Mouse (Mus musculus) heart, adult 8-10 months (tissue): ENCODE results near the gene Dop1b. TPM values are rescaled to one million over a fixed set of nuclear protein-coding genes. Genes with fewer than 3 reads are reported as not detected.
"Not testable (repeated sequence)": the region's sequence is repeated elsewhere in the genome, so short reads cannot be mapped to it uniquely, and the experiment has no call there.

Experiments used
- DNase-seq: peaks from one replicate; pipeline ENCODE4 v3.0.0; 2022; ENCODE audit warnings: low spot score
- total RNA-seq, 4 experiments: library from RNA; stranded (reverse); gene quantifications; 2 replicates each; pipeline ENCODE4 v1.2.4; 2022

Gene Dop1b
- total RNA-seq, 4 experiments from 2014 or later = 16.6 to 19.7 (median 16.8) TPM

- no peak for DNase-seq
Measured at GRCm38 (mm10) chr16:93795391-93795790, 83.7 kb downstream of the Dop1b start.

- DNase-seq = peak; percentile 15
Measured at GRCm38 (mm10) chr16:93797021-93797840, 85.5 kb downstream of the Dop1b start.

DNA sequence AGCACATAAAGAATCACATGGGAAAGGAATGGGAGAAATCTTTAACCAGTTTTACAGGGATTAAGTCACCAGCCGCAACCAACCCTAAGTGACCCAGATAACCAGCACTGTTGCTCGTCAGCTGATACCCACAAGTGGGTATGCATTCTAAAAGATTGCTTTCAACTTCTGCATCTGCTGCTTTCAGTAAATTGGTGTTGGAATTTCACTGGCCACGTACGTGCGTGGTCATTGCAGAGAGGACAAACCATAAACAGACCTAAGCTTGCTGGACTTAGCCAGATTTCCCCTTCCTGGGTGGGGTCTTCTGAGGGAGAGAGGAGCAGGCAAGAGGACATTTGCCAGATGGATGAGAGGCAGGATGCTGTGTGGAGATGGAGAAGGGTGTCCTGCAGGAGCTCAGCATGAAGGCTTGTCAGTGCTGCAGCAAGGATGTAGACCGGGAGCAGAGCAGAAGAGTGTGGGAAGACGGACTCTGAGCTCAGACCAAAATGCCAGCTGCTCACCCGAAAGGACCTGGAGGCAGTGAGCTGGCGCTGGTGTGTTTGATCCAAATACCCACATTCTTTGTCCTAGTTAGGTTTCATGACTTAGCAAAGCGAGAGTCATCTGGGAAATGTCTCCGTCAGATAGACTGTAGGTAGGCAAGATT lies 86.3 kb downstream of the Dop1b start:
- DNase-seq = no peak

- DNase-seq = no peak
Measured at GRCm38 (mm10) chr16:93798623-93799022, 86.9 kb downstream of the Dop1b start.

DNA sequence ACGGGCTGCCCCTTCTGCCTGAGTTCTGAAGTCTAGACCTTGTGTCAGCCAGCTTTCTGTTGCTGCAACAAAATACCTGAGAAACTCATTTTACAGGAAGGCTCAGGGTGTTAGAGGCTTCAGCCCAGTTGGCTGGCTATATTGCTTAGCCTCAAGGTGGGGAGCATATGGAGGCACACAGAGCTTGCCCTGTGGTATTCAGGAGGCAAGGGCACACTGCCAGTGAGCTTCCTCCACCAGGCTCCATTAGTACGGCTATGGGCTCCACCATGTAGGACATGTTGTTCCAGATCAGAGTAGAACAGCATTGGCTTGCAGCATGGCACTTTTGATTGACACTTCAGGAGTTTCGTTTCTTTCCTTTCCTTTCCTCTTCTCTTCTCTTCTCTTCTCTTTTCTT lies 87.4 kb downstream of the Dop1b start:
- DNase-seq = no peak

- no peak for DNase-seq
Measured at GRCm38 (mm10) chr16:93799936-93800335, 88.2 kb downstream of the Dop1b start.

GRCm38 (mm10) chr16:93807167-93807566 lies 95.5 kb downstream of the Dop1b start:
- DNase-seq = no peak

GRCm38 (mm10) chr16:93807961-93808554 lies 96.4 kb downstream of the Dop1b start:
- DNase-seq = peak; percentile 74

DNA sequence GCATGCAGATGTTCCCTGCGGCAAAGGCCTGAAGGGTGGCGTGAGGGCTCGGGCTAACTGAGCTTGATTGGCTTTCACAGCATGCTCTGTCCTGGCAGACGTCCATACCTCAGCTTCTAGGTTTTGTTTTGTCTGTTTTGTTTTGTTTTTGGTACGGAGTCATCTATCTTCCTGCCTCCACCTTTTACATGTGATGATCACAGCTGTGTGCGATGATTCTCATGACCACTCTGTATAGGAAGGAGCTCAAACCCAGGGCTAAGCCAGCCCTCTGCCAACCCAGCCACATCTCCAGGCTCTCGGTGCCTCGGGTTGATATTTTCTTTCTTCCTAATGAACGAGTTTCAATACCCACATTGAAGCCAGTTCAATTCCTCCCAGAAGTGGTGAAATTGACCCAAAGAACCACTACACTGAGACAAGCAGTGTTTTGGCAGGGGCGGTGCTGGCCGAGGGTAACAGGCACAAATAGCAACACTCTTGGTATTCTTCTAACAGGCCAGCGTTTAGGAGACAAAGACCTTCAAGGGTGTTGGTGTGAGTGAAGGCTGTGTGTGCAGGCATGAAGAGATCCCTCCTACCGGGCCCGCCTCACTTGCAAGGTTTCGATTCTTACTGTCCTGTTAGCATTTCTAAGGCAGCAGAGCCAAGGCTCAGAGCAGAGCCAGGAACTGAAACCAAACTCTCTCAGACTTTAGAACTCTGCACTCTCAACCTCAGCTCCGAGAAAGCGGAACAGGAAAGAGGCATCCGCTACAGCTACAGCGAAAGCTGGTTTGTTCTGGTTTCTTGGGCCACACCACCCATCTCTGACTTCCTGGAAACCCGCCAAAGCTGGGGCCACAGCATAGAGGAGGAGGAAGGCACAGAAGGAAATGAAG lies 104.4 kb downstream of the Dop1b start:
- peak; percentile 88 for DNase-seq

DNA sequence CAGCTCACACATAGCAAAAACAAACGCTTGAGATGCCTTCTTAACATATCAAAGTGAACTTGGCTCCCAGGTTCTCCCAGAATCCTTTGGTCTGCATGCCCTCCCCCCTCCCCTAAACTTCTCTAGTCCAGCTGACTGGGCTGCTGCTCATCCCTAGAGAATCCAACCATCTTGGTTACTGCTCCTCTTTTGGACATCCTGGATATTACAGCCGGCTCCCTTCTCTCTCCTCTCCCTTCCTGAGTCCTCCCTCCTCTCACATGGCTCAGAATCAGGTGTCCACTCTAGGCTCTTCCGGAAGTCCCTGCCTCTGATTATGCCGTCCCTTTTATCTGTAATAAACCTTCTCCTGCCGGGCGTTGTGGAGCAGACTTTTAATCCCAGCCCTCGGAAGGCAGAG lies 105.2 kb downstream of the Dop1b start:
- peak; percentile 19 for DNase-seq

DNA sequence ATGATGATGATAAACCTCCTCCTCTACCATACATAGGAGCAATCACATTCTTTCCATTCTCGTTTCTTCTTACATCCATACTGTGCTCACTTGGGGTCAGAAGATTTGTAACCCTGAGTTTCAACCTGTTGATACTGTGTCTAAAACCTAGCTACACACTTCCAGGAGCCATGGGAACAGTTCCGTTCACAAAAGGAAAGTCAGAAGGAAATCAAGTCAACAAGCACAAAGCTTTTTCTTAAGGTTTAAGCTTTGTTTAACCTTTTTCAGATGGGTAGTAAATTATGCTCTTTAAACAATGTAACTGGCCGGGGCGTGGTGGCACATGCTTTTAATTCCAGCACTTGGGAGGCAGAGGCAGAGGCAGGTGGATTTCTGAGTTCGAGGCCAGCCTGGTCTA lies 105.7 kb downstream of the Dop1b start:
- no peak for DNase-seq

- DNase-seq = no peak
Measured at GRCm38 (mm10) chr16:93818691-93819324, 107.1 kb downstream of the Dop1b start.

- DNase-seq = no peak
Measured at GRCm38 (mm10) chr16:93819325-93819696, 107.6 kb downstream of the Dop1b start.

GRCm38 (mm10) chr16:93820040-93820439 lies 108.3 kb downstream of the Dop1b start:
- DNase-seq = no peak

GRCm38 (mm10) chr16:93821706-93822105 lies 110.0 kb downstream of the Dop1b start:
- DNase-seq = no peak

- not testable (repeated sequence) for DNase-seq
Measured at GRCm38 (mm10) chr16:93822433-93823225, 110.9 kb downstream of the Dop1b start.

DNA sequence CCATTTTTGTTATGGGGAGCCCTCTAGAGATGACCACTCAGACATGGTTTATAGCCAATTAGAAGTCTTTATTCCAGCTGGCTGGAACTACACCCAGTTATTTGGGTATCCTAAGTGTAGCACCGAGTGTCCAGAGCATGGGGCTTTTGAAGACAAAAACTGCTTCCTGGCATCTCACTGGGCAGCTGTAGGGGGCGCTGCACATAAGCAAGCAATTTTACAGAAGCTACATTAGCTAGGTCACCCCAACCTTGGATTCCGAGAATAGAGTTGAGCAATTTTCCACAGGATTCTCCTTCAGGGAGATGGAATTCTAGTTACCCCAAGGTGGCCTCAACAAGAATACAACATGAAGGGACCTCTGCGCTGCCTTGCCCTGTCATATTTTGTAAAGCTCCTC lies 113.1 kb downstream of the Dop1b start:
- no peak for DNase-seq

DNA sequence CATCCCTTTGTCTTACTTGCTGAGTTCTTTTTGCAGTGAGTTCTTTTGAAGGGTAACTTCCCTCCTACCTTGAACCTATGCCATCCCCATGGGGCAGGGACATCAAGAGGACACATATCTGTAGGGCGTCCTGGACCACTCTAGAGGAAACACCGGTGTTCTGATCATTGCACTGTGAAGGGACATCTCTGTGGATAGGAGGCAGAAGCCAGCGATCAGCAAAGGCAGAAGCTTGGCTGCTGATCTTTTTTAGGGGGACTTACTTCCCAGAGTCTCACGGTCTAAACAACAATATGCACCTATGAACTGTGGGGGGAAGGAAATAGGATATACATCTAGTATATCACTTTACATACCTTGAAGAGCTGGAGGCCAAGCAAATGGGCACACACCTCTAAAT lies 113.8 kb downstream of the Dop1b start:
- DNase-seq = no peak

- DNase-seq = no peak
Measured at GRCm38 (mm10) chr16:93826054-93826453, 114.3 kb downstream of the Dop1b start.

DNA sequence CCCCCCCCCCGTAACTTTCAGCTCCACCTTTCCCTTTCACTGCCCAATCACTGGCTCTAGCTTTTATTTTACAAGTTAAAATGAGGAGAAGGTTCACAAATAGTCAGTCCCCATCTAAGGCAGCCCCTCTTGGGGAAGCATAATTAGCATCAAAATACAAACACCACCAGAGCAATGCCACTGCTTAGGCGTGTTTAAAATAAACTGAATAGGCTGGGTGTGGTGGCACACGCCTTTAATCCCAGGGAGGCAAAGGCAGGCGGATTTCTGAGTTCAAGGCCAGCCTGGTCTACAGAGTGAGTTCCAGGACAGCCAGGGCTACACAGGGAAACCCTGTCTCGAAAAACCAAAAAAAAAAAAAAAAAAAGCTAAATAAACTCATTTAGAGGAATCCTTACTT lies 114.8 kb downstream of the Dop1b start:
- DNase-seq = not testable (repeated sequence)
